Mouse (Mus musculus) cerebellum, adult 18-20 months (tissue): ENCODE data around the gene Mag.
A peak's percentile ranks its signal among the peaks of the same experiment; 100 is the strongest.

Experiments
- DNase-seq, 2 experiments: peaks; one replicate each; pipeline ENCODE4 v3.0.0; 2021

Gene Mag

GRCm38 (mm10) chr7:30861464-30861863 lies 53.2 kb downstream of the Mag start, which contains the start of gene Ffar1:
Gene Ffar1, minus strand, starts transcription at chr7:30861564.
- DNase-seq: no peak

- DNase-seq: peak; percentile 26 to 28
Measured at GRCm38 (mm10) chr7:30859635-30860402, 54.9 kb downstream of the Mag start.

DNA sequence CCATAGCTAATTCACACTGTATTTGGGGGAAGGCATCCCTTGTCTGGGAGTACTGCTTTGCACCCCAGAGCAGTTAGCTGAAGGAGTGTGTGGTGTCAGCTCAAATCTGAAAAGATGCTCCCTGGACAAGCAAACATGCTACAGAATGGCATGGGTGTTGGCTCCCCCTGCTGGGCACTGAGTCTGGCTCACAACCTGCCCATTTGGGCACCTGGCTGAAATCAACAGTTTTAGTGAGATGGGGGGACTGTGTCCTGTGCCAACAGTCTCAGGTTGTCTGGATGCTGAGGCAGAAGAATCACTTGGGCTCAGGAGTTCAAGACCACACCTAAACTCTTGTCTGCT lies 55.4 kb downstream of the Mag start:
- DNase-seq: peak; percentile 30 to 43

GRCm38 (mm10) chr7:30857746-30858145 lies 56.9 kb downstream of the Mag start:
- no peak for DNase-seq

- no peak for DNase-seq
Measured at GRCm38 (mm10) chr7:30856078-30856477, 58.6 kb downstream of the Mag start, which contains the start of gene Ffar3. Gene Ffar3, minus strand, starts transcription at chr7:30856178.

DNA sequence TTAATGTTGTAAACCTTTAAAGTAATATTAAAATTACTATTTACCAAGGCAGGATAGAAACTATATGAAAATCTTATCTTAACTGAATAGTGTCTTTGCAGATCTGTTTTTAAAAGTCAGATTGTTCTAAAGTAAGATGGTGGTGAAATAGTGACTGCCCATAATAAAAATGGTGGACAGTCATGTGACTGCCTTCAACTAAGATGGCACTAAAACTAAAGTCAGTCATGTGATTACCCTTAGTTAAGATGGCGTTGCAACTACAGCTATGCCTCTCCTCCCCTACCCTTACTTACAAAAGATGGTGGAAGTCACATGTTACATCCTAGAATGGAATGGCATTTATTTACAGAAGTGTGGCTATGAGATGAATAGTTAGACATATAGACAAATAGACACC lies 63.3 kb downstream of the Mag start:
- DNase-seq: no peak
